Mouse (Mus musculus) heart, adult 2 months (tissue): ENCODE measurements around the gene Dtx3l. TPM values are rescaled to one million over a fixed set of nuclear protein-coding genes. Genes with fewer than 3 reads are reported as not detected.

Experiments
- DNase-seq, 2 experiments: peaks; one replicate each; pipeline ENCODE4 v3.0.0; 2021
- H3K27ac ChIP-seq: fragments of 200-600 bp; 2 replicates; pipeline ENCODE4 v1.8.1; 2022
- H3K27me3 ChIP-seq: fragments of 200-500 bp; 2 replicates; pipeline ENCODE4 v1.6.1; 2012; ENCODE audit warnings: mild to moderate bottlenecking, low read length, inconsistent platforms, mixed read lengths; ENCODE audit not compliant: control insufficient read depth, insufficient read depth
- H3K36me3 ChIP-seq: fragments of 200-500 bp; 2 replicates; pipeline ENCODE4 v1.6.1; 2012; ENCODE audit warnings: low read length, inconsistent platforms; ENCODE audit not compliant: control insufficient read depth, insufficient read depth
- H3K4me1 ChIP-seq: fragments of 200-500 bp; 2 replicates; pipeline ENCODE4 v1.6.1; 2011; ENCODE audit warnings: low read length; ENCODE audit not compliant: control insufficient read depth, insufficient read depth
- H3K4me3 ChIP-seq: fragments of 200-600 bp; 2 replicates; pipeline ENCODE4 v1.8.1; 2022
- H3K79me2 ChIP-seq: fragments of 200-500 bp; replicated peaks from 2 replicates; pipeline ENCODE4 v1.6.1; 2012; ENCODE audit warnings: mild to moderate bottlenecking, inconsistent platforms, low read length, moderate library complexity, mixed read lengths; ENCODE audit not compliant: control insufficient read depth, insufficient read depth
- H3K9ac ChIP-seq: fragments of 200-500 bp; 2 replicates; pipeline ENCODE4 v1.6.1; 2012; ENCODE audit warnings: low read depth, mild to moderate bottlenecking, control low read depth, inconsistent platforms, low read length, mixed read lengths
- CTCF ChIP-seq: fragments of 200-600 bp; IDR thresholded peaks from 2 replicates; pipeline ENCODE4 v1.8.1; 2022; ENCODE audit warnings: antibody characterized with exemption, mild to moderate bottlenecking, moderate library complexity
- EP300 ChIP-seq: fragments of 200-500 bp; IDR thresholded peaks from 2 replicates; pipeline ENCODE4 v1.6.1; 2011; ENCODE audit warnings: low read depth, low read length, control low read depth; ENCODE audit not compliant: insufficient read depth
- POLR2A ChIP-seq: fragments of 200-500 bp; IDR thresholded peaks from 2 replicates; pipeline ENCODE4 v1.6.1; 2011; ENCODE audit warnings: mild to moderate bottlenecking, low read depth, low read length, control low read depth; ENCODE audit not compliant: insufficient read depth
- WGBS: fragments of 180-500 bp; shearing (Covaris S2); methylation state at CpG from one replicate; pipeline ENCODE4 v1.1.7; 2018; 5-methylcytosine and 5-hydroxymethylcytosine counted together
- intact Hi-C: fragments of 180-260 bp; cut with DNase I; formaldehyde crosslinking; loops from one replicate; pipeline ENCODE4 v1.15.1; 2025
- polyA plus RNA-seq: library from polyadenylated mRNA; depleted of rRNA; stranded (reverse); fragments of >200 nt; gene quantifications from 2 replicates; pipeline ENCODE4 v1.2.3, GENCODE M21; 2012
- total RNA-seq, 2 experiments: library from RNA; stranded (reverse); gene quantifications; 2 replicates each; pipeline ENCODE4 v1.2.3; 2021

Dtx3l gene
- total and polyA plus RNA-seq, 3 experiments, result 5.9 to 8.9 (median 8.6) TPM

DNA sequence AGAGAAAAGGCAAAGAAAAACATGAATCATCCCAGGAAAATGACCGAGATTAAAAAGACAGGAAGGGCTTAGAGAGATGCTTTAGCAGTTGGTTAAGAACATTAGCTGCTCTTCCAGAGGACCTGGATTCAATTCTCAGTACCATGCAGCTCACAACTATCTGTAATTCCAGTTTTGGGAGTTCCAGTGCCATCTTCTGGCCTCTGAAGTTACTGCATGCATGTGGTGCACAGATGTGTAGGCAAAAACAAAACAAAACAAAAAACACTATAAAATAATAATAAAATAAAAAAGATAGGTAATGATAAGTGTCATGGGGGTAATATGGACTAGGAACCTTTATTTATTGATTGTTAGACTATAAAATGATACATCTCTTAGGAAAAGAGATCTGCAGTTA lies 25.4 kb downstream of the Dtx3l start:
- H3K27ac ChIP-seq, result no peak overlapping the region
- intact Hi-C loops, result loop anchor here (2.0 kb wide), 1 partner anchor 39 kb away; no protein-coding TSS in a partner anchor
- H3K27me3 ChIP-seq, result no peaks in the 10 kb centered on the region
- peaks cover 1% of the 10 kb centered on the region; the same call in 1 of the 2 replicates for H3K4me1 ChIP-seq
- no peaks in the 10 kb centered on the region for H3K79me2 ChIP-seq
- TF ChIP-seq CTCF (peak; percentile 65), EP300 (no peak), POLR2A (no peak)
- WGBS, result 61% methylated on average over 1 of the region's 1 CpGs
- H3K4me3 ChIP-seq, result no peak overlapping the region
- no peak overlapping the region for H3K9ac ChIP-seq
- no peaks in the 10 kb centered on the region for H3K36me3 ChIP-seq
- DNase-seq, result no peak

DNA sequence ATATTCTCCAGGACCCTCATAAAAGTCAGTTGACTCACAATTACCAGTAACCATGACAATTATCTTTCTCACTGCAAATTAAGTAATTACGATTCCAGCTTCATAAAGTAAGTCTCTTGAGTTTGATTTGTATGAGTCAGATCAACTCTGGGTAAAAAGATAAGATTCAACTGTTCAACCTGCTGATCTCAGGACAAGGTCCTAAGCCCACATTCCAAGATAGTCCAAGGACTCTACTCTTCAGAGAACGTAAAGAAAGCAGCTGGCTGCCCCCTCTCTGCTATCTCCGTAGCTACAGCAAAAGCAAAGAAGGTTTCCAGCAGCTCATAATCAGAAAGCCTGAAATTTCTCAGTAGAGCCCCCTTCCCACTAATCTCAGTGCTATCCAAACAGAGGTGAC lies 27.5 kb downstream of the Dtx3l start:
- 50% methylated on average over 3 of the region's 3 CpGs for WGBS
- no peak overlapping the region for H3K27ac ChIP-seq
- H3K79me2 ChIP-seq, result no peaks in the 10 kb centered on the region
- H3K36me3 ChIP-seq, result no peaks in the 10 kb centered on the region
- H3K27me3 ChIP-seq, result no peaks in the 10 kb centered on the region
- TF ChIP-seq CTCF, result no peak
- H3K4me1 ChIP-seq, result peaks cover 1% of the 10 kb centered on the region; the same call in 1 of the 2 replicates
- intact Hi-C loops, result no loop called here
- no peak overlapping the region for H3K9ac ChIP-seq
- DNase-seq, result no peak
- H3K4me3 ChIP-seq, result no peak overlapping the region

DNA sequence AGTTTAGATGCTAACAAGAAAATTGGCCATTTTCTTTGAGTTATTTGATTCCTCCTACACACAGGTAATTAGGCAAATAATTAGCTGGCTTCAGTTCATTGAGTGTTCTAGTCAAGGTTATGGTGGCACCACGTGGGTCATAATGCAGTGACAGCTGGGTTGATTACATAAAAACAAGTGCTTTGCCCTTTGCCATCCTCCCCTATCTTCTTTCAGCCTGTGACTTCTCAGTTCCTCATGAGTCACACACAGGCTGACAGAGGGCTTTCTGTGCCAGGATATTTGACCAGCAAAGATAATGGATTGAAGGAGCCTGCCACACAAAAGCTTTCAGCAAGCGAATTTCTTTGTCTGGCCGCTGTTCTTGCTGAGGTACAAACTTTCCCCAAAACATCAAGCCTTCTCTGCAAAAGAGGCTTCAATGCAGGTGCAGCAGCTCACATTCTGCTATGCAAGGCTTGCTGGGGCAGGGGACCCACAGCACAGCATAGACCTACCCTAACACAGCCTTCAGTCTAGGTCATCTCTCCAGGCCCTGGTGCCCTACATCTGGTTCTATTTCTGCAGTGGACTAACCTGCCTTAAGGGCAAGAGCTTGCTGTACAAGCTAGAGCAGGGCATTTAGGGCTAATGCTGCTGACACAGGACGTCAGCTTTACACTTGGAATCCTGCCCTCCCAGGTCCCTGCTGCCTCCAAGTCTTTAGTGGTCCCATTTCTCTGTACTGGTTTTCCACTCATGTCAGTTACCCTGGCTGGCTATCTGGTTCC lies 31.3 kb downstream of the Dtx3l start:
- intact Hi-C loops, result no loop called here
- no peaks in the 10 kb centered on the region for H3K36me3 ChIP-seq
- no peak overlapping the region for H3K9ac ChIP-seq
- H3K27me3 ChIP-seq, result no peaks in the 10 kb centered on the region
- TF ChIP-seq CTCF (no peak), POLR2A (no peak), EP300 (peak; percentile 76)
- WGBS, result 29% methylated on average over 4 of the region's 4 CpGs
- H3K79me2 ChIP-seq, result no peaks in the 10 kb centered on the region
- no peaks in the 10 kb centered on the region; the same call in 1 of the 2 replicates for H3K4me1 ChIP-seq
- H3K4me3 ChIP-seq, result no peak overlapping the region
- peak overlapping the region; percentile 75 for H3K27ac ChIP-seq
- peak; percentile 21 to 58 for DNase-seq

DNA sequence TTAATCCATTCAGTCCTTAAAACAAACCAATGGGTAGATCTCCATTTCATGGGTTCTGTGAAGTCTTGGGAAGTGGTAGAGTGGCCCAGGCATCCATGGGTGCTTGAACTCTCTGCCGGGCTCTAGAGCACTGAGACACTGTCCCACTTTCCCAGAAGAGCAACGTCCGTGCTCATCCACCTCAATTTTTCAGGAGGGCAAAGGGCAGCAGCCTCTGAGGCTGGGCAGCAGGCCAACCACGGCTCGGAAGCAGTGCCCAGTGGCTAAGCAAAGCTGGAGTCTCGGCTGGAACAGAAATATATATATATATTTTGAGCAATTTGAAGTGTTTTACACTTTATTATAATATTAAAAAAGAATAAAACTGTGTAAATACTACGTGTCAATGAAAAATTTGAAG lies 32.1 kb downstream of the Dtx3l start:
- Histone ChIP-seq H3K27ac (peak overlapping the region; percentile 75), H3K4me1 (no peaks in the 10 kb centered on the region; the same call in 1 of the 2 replicates), H3K9ac (no peak overlapping the region), H3K27me3 (no peaks in the 10 kb centered on the region), H3K36me3 (no peaks in the 10 kb centered on the region), H3K79me2 (no peaks in the 10 kb centered on the region), H3K4me3 (no peak overlapping the region)
- 53% methylated on average over 7 of the region's 7 CpGs for WGBS
- no peak for TF ChIP-seq EP300
- TF ChIP-seq POLR2A, result no peak
- no peak for TF ChIP-seq CTCF
- intact Hi-C loops, result no loop called here
- no peak for DNase-seq

DNA sequence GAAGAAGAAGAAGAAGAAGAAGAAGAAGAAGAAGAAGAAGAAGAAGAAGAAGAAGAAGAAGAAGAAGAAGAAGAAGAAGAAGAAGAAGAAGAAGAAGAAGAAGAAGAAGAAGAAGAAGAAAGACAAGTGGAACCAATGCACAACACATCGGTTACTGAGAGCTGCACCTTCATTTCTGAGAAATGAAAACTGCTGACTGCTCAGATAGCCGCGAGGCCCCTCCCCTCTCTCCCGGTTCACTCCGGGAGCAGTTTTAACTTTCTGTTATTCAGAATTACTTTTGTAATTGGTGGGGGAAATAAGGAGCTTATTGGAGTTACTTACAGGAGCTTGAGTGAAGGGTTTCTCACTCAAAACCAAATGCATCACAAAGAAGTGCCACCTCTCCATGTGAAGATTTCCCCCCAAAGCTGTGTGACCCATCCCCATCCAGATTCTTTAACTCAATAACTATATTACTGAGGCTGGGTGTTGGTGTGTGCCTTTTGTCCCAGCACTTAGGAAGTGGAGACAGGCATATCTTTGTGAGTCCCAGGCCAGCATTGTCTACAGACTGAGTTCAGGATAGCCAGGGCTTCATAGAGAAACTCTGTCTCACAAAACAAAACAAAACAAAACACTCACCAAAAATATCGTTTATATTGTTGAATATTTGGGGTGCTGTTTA lies 33.0 kb downstream of the Dtx3l start:
- DNase-seq, result no peak
- 68% methylated on average over 6 of the region's 6 CpGs for WGBS
- H3K79me2 ChIP-seq, result no peaks in the 10 kb centered on the region
- intact Hi-C loops, result no loop called here
- no peaks in the 10 kb centered on the region for H3K27me3 ChIP-seq
- H3K9ac ChIP-seq, result no peak overlapping the region
- H3K36me3 ChIP-seq, result no peaks in the 10 kb centered on the region
- no peak overlapping the region for H3K27ac ChIP-seq
- no peak for TF ChIP-seq EP300
- no peak for TF ChIP-seq POLR2A
- no peak for TF ChIP-seq CTCF
- no peaks in the 10 kb centered on the region; the same call in 1 of the 2 replicates for H3K4me1 ChIP-seq
- H3K4me3 ChIP-seq, result no peak overlapping the region

DNA sequence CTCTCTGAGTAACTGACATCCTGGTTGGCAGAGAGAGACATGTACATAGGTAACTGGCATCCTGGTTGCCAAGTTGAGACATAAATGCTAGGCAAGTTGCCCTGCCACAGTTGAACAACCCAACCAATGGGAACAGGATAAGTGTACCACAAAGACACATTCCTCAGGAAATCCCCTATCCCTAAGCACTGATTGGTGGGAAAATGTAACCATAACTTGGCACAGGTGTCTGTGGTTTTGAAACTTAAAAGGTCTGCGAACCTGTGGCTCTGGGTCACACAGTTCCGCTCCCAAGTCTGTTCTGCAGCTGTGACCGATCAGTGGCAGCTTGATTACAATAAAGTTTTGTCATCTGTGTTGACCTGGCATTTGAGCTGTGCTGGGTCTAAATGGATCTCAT lies 33.6 kb downstream of the Dtx3l start:
- Histone ChIP-seq H3K4me3 (no peak overlapping the region), H3K79me2 (no peaks in the 10 kb centered on the region), H3K27ac (no peak overlapping the region), H3K36me3 (no peaks in the 10 kb centered on the region), H3K27me3 (no peaks in the 10 kb centered on the region), H3K4me1 (no peaks in the 10 kb centered on the region; the same call in 1 of the 2 replicates), H3K9ac (no peak overlapping the region)
- TF ChIP-seq EP300 (no peak), CTCF (no peak), POLR2A (no peak)
- intact Hi-C loops, result no loop called here
- WGBS, result 87% methylated on average over 3 of the region's 3 CpGs
- DNase-seq, result no peak
